In the genomic region with DNA sequence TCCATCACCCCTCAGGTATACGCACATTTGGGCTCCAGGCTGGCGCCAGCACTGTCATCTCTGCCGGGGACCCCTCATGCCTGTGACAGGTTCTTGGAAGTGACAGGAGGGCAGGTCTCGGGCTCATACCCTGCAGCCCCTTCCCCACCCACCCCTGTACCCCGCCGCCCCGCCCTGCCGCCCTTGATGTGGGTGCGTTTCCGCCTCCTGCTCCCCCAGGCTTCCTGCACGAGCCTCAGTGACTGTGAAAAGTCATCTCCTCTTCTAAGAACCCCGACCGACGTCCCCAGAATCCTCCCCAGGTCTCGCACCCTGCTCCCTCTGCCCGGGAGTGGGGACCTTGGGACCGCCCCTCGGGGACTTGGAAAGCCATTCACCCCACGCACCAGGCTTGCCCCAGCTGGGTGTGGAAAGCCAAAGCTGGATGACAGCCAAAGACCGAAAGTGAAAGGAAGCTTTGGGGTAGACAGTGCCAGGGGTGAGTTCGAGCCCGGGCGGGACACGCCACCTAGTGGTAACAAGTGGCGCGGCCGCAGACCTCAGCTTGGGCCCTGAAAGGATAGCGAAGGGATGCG, we compare ENCODE assay signal across 8 mouse cellular contexts. TPM values are rescaled to one million over a fixed set of nuclear protein-coding genes. Genes with fewer than 3 reads are reported as not detected.
A peak's percentile ranks its signal among the peaks of the same experiment; 100 is the strongest.
DNase-seq lines count a peak whose midpoint lies in the region; ATAC-seq lines count a peak whose summit lies in the region.

A gene (minus strand): TSS at position 239 of the 575 bp plus-strand sequence.
A gene (minus strand): TSS at position 440 of the 575 bp plus-strand sequence.

- H3K27ac ChIP-seq in hindbrain, embryonic 15.5 days (replicated peaks) = no peak within 1 kb of the TSS

- peaks cover 9% of the 10 kb centered on the region for H3K4me1 ChIP-seq in hindbrain, embryonic 15.5 days (replicated peaks)

- no peaks in the 10 kb centered on the region for H3K36me3 ChIP-seq in hindbrain, embryonic 15.5 days

- peak within 1 kb of the TSS; percentile 51 for H3K9ac ChIP-seq in hindbrain, embryonic 15.5 days

- ATAC-seq in hindbrain, embryonic 15.5 days (ENCODE audit: low FRiP score, low read depth) = peak; percentile 79

- peaks cover 9% of the 10 kb centered on the region; the same call in 1 of the 2 replicates for H3K27me3 ChIP-seq in hindbrain, embryonic 15.5 days

- WGBS in hindbrain, embryonic 15.5 days = 2% methylated on average over 29 of the region's 29 CpGs

- H3K4me3 ChIP-seq in hindbrain, embryonic 15.5 days = peak within 1 kb of the TSS; percentile 47

- H3K4me2 ChIP-seq in hindbrain, embryonic 15.5 days = peak within 1 kb of the TSS; percentile 83

- H3K9me3 ChIP-seq in hindbrain, embryonic 15.5 days = no peaks in the 10 kb centered on the region

- peak; percentile 78 for DNase-seq in R1 (ENCODE audit: low read depth, low spot score)
- peak; percentile 89 to 93 for DNase-seq in cerebellum, postnatal 36 days
- peak; percentile 86 to 91 for DNase-seq in frontal cortex, postnatal 36 days (ENCODE audit: low spot score in 2 of 2)
- DNase-seq in left cerebral cortex, adult 11 months (ENCODE audit: low spot score) = peak; percentile 83
- DNase-seq in lung, postnatal 4 days = peak; percentile 91 to 95
- DNase-seq in retina, postnatal 1 day = peak; percentile 95
- DNase-seq in thymus, postnatal 4 days = peak; percentile 93

RNA-seq across cellular contexts. Expression of the first gene that starts in this region (rescaled TPM):
- polyA plus RNA-seq in hindbrain, embryonic 15.5 days (2015; fragmentation: Nextera tagmentation; extraction: Ambion mirVana) = not detected in 2 replicates

RNA-seq across cellular contexts. Expression of the second gene that starts in this region (rescaled TPM):
- 2.0 and 2.7 TPM in 2 replicates for polyA plus RNA-seq in hindbrain, embryonic 15.5 days (2015; fragmentation: Nextera tagmentation; extraction: Ambion mirVana)
